Mouse (Mus musculus) G1E-ER4 (cell line): ENCODE data around the gene Cltc. TPM values are rescaled to one million over a fixed set of nuclear protein-coding genes. Genes with fewer than 3 reads are reported as not detected.

Experiments used
- GATA1 ChIP-seq: IDR thresholded peaks from one replicate; pipeline ENCODE4 v1.8.0; 2012; ENCODE audit warnings: low read length, inconsistent platforms
- polyA plus RNA-seq: library from polyadenylated mRNA; stranded (reverse); fragments of >175 nt; gene quantifications from 2 replicates; pipeline ENCODE4 v1.2.3, GENCODE M21; 2012

The Cltc gene
- polyA plus RNA-seq, 1 experiment = 86.5 TPM

GRCm38 (mm10) chr11:86745634-86746404, 11.5 kb downstream of the Cltc start:
- TF ChIP-seq GATA1 = no peak

DNA sequence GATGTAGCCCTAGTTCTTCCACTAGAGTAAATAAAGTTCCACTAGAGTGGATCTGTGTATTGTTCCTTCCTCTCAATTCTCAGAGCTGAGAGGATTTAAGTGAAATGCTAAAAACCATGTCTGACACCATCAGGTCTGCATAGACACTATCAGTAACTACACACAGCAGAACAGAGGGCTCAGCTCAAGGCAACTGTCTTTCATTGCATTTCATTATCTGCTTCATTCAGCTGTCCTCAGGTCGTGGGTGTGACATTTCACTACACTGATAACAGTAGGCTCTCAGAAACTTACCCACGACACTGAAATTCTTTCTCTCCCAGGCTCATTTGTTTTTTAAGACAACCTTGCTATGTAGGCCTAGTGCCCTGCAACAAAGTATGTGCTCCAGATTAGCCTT, 14.8 kb downstream of the Cltc start:
- TF ChIP-seq GATA1 = peak; percentile 86

GRCm38 (mm10) chr11:86741505-86741904, 15.9 kb downstream of the Cltc start:
- no peak for TF ChIP-seq GATA1

GRCm38 (mm10) chr11:86739470-86739869, 17.9 kb downstream of the Cltc start:
- TF ChIP-seq GATA1 = no peak

DNA sequence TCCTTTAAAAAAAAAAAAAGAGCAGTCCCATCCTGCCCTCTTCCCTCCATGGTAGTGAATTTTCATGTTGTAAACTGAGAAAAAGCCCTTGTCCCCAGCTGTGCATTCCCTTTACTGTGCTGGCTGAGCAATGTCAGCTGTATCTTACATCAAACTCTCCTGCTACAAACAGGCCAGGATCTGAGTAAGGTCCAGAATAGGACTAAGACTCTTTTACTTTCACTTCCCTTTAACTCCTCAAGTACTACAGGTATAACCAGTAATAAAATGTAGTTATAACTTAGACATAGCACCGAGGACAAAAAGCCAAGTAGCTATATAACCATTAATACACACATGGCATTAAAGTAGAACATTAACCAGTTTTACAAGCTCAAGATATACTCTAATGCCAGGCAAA, 18.4 kb downstream of the Cltc start:
- TF ChIP-seq GATA1 = no peak

DNA sequence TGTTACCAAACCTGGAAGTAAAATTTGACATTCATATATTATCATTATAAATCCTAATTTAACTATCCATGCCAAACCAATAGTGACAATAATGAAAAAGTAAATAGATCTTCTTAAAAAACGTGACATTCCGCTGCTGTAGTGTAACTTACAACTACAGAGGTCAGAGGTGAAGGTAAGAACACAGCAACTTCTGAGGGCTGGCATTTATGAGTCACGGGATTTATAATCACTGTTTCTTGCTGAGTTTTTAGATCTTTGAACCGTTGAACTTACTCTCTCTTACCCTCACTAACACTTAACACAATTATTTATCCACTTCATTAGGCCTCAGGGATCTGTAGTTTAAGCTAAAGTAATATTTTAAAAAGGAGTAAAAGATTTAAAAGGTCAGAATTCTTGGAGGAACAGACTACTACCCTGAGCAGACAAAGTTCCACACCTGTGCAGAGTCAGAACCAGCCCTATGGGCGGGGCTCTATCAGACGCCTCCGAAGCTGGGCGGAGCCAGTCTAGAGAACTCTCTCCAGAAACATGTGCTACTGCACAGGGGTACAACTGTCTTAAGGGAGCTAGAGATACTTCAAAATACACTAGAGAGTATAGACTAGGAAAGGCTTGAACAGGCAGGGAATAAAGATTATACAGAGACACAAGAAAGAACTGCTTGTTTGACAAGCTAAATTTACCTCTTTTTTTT, 19.9 kb downstream of the Cltc start:
- TF ChIP-seq GATA1 = no peak

DNA sequence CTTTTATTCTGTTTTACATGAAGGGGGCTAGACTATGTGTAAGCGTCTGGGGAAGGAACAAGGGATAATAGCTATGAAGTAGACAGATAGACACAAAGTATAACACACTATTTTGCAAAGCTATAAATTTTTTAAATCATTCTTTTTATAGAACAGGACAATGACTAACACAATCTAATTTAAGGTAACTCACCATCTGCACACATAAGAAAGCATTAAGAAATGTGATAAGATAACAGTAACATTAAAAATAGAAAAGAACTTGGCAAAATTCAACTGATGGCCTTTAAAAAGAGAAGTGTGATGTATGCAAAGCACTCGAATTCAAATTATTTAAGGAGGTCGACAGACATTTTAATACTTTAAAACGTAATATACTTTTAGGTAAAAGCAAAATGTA, 22.4 kb downstream of the Cltc start:
- no peak for TF ChIP-seq GATA1

DNA sequence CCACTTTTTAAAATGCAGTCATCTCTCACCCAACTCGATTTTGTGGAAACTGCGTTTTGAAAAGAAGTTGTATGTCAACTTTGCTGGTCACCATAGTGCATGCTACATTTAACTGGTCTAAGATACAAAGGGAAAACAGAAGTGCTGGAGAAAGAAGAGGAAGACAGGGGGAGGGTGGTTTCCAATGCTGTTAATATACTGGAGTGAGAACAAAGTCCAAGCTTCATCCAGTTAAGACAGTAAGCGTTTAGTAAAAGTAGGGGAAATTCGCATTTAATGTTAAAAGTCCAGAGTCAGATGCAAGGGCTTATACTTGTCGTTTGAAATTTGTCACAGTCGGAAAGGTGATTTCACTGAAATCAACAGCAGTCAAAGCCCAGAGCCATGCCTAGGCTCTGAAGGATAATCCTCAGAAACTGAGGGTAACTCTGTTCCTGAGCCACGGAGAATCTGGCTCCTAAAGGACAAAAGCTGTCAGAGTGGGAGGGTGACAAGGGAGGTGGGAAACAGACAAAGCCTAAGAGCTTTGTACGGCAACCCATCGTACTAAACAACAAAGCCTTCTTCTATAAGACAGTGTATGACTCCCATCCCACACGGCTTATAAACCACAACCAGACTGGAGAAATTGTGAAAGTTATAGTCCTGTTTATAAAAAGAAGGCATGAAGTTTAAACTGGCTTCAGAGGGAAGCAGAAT, 23.0 kb downstream of the Cltc start:
- TF ChIP-seq GATA1 = no peak

DNA sequence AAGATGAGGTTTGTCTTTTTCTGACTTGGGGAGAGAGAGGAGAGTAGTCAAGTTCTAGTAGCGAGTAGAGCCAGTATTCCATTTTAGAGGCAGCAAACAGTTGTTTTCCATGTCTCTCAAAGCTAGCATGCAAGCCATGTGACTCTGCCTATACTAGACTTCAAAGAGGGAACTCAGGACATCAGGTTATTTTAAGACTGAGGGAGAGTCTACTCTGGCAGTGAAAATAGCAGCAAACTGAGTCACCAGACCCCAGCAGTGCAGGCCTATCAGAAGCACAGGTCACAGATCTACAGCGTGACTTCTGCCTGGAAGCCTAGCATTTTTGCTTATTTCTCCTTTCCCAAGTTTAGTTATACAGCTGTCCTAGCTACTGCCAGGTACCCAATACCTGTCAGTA, 25.9 kb downstream of the Cltc start:
- no peak for TF ChIP-seq GATA1

DNA sequence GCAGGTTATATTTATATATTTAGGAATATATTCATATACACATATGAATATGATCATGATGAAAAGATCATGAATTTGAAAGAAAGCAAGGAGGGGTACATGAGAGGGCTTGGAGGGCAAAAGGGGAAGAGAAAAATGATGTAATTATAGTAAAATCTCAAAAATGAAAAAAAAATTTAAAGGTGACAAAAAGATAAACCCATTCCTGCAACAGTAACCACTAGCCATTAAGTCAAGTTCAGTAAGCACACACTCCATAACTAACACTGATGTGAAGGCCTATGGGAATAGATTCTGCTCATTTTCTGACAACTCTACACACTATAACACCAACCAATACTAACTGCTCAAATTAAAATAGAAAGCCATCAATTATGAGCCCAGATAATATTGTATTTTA, 31.8 kb downstream of the Cltc start:
- no peak for TF ChIP-seq GATA1

- TF ChIP-seq GATA1 = no peak
Measured at GRCm38 (mm10) chr11:86724982-86725381, 32.4 kb downstream of the Cltc start.

GRCm38 (mm10) chr11:86724004-86724403, 33.4 kb downstream of the Cltc start:
- no peak for TF ChIP-seq GATA1

DNA sequence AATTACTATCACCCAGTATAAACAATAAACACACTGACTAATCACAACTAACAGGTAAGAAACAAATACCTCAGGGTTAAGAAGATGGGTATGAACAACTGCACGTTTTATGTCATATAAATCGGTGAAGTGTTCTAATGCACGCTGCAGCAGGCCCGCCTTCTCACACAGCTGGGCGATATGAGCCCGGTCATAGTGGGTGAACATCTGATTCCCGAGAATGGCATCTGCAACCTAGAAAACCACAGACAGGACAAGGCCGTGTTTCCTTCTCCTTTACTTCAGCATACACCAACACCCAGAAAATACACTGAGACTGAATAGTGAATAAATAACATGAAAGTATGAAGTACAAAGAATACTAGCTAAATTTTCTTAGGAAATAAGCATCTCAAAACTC, 38.0 kb downstream of the Cltc start:
- TF ChIP-seq GATA1 = no peak

- TF ChIP-seq GATA1 = no peak
Measured at GRCm38 (mm10) chr11:86718369-86718768, 39.0 kb downstream of the Cltc start.

GRCm38 (mm10) chr11:86717306-86718065, 39.9 kb downstream of the Cltc start:
- no peak for TF ChIP-seq GATA1

DNA sequence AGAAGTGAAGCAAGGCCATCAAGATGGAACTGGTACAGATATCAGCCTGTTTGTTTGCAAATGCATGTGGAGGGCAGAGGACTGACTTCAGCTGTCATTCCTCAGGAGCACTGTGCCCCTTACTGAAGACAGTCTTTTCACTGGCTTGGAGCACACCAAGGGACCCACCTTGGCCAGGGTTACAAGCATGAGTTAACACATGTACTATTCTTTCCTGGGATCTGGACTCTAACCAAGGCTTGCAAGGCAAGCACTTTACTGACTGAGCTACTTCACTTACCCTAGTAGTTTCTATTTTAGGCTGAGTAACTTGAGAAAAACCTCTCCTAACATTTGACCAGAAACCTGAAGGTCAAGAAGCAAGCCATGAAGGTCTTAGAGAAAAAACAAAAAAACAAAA, 42.8 kb downstream of the Cltc start:
- no peak for TF ChIP-seq GATA1
